Mouse (Mus musculus) urinary bladder, adult 18-20 months (tissue): ENCODE measurements around the gene Rsph9.

Experiments used
- DNase-seq, 2 experiments: peaks; one replicate each; pipeline ENCODE4 v3.0.0; 2022; ENCODE audit warnings: low spot score in 2 of 2, mixed read lengths in 2 of 2

The Rsph9 gene

GRCm38 (mm10) chr17:46139872-46140271 lies 4.1 kb downstream of the Rsph9 start:
- DNase-seq, result no peak

GRCm38 (mm10) chr17:46138563-46139236 lies 5.3 kb downstream of the Rsph9 start:
- DNase-seq, result no peak

GRCm38 (mm10) chr17:46132862-46133261 lies 11.2 kb downstream of the Rsph9 start:
- DNase-seq, result no peak

GRCm38 (mm10) chr17:46132058-46132718 lies 11.8 kb downstream of the Rsph9 start:
- peak; percentile 24 to 60 for DNase-seq

GRCm38 (mm10) chr17:46129741-46130498 lies 14.1 kb downstream of the Rsph9 start:
- DNase-seq, result peak; percentile 19 to 66

GRCm38 (mm10) chr17:46127814-46128493 lies 16.1 kb downstream of the Rsph9 start:
- DNase-seq, result no peak

- DNase-seq, result no peak
Measured at GRCm38 (mm10) chr17:46126608-46127007, 17.4 kb downstream of the Rsph9 start.

- no peak for DNase-seq
Measured at GRCm38 (mm10) chr17:46123953-46124700, 19.9 kb downstream of the Rsph9 start.

- DNase-seq, result no peak
Measured at GRCm38 (mm10) chr17:46123285-46123684, 20.7 kb downstream of the Rsph9 start.

- DNase-seq, result no peak
Measured at GRCm38 (mm10) chr17:46122791-46123190, 21.2 kb downstream of the Rsph9 start.

- no peak for DNase-seq
Measured at GRCm38 (mm10) chr17:46119641-46120040, 24.4 kb downstream of the Rsph9 start.

- DNase-seq, result no peak
Measured at GRCm38 (mm10) chr17:46118423-46118850, 25.6 kb downstream of the Rsph9 start.

GRCm38 (mm10) chr17:46117623-46118422 lies 26.2 kb downstream of the Rsph9 start:
- no peak for DNase-seq

- no peak for DNase-seq
Measured at GRCm38 (mm10) chr17:46116881-46117280, 27.1 kb downstream of the Rsph9 start.

GRCm38 (mm10) chr17:46116138-46116537 lies 27.9 kb downstream of the Rsph9 start:
- DNase-seq, result no peak

- DNase-seq, result no peak
Measured at GRCm38 (mm10) chr17:46115489-46115888, 28.5 kb downstream of the Rsph9 start.

GRCm38 (mm10) chr17:46110402-46111289 lies 33.4 kb downstream of the Rsph9 start, which contains the start of gene Mrps18a:
Mrps18a (plus strand) TSS chr17:46110986.
- peak; percentile 69 to 74 for DNase-seq

- no peak for DNase-seq
Measured at GRCm38 (mm10) chr17:46108286-46108685, 35.7 kb downstream of the Rsph9 start.

GRCm38 (mm10) chr17:46104487-46104886 lies 39.5 kb downstream of the Rsph9 start:
- peak in 1 of 2 experiments; percentile 16 for DNase-seq
